Mouse (Mus musculus) forebrain, embryonic 11.5 days (tissue): ENCODE results near the gene Zfp365. TPM values are rescaled to one million over a fixed set of nuclear protein-coding genes. Genes with fewer than 3 reads are reported as not detected.

Source experiments
- ATAC-seq: fragments of 200-750 bp; cut with Nextera tagmentation; replicated peaks from 2 replicates; pipeline ENCODE4 v1.8.0; 2017; ENCODE audit warnings: moderate TSS enrichment; ENCODE audit not compliant: low FRiP score
- DNase-seq: peaks from one replicate; pipeline ENCODE4 v3.0.0-alpha.2; 2017; ENCODE audit warnings: low spot score
- H3K27ac ChIP-seq: fragments of 300-500 bp; sonication (generic); 2 replicates; pipeline ENCODE4 v1.5.1; 2014; ENCODE audit warnings: low read depth, low read length
- H3K27me3 ChIP-seq: fragments of 300-500 bp; sonication (generic); 2 replicates; pipeline ENCODE4 v1.6.1; 2014; ENCODE audit warnings: mild to moderate bottlenecking, low read length, mixed read lengths; ENCODE audit not compliant: control insufficient read depth, insufficient read depth
- H3K36me3 ChIP-seq: fragments of 300-500 bp; sonication (generic); 2 replicates; pipeline ENCODE4 v1.6.1; 2014; ENCODE audit warnings: mild to moderate bottlenecking, low read length, moderate library complexity, mixed read lengths; ENCODE audit not compliant: control insufficient read depth, insufficient read depth
- H3K4me1 ChIP-seq: fragments of 300-500 bp; sonication (generic); replicated peaks from 2 replicates; pipeline ENCODE4 v1.6.1; 2014; ENCODE audit warnings: low read length, mixed read lengths; ENCODE audit not compliant: control insufficient read depth, insufficient read depth
- H3K4me2 ChIP-seq: fragments of 300-500 bp; sonication (generic); 2 replicates; pipeline ENCODE4 v1.6.1; 2014; ENCODE audit warnings: low read depth, mild to moderate bottlenecking, low read length, moderate library complexity, mixed read lengths; ENCODE audit not compliant: severe bottlenecking
- H3K4me3 ChIP-seq: fragments of 300-500 bp; sonication (generic); 2 replicates; pipeline ENCODE4 v1.5.1; 2014; ENCODE audit warnings: low read depth, low read length
- H3K9ac ChIP-seq: fragments of 300-500 bp; sonication (generic); 2 replicates; pipeline ENCODE4 v1.6.1; 2014; ENCODE audit warnings: low read length
- H3K9me3 ChIP-seq: fragments of 300-500 bp; sonication (generic); 2 replicates; pipeline ENCODE4 v1.6.1; 2016; ENCODE audit warnings: low read length, mixed read lengths; ENCODE audit not compliant: control insufficient read depth
- WGBS: fragments of 180-500 bp; shearing (Covaris S2); extraction: QIAGEN DNeasy Blood & Tissue Kit; methylation state at CpG from one replicate; pipeline ENCODE4 v1.1.7; 2014; 5-methylcytosine and 5-hydroxymethylcytosine counted together
- polyA plus RNA-seq: library from polyadenylated mRNA; unstranded; fragments of >200 nt; fragmentation: Nextera tagmentation; extraction: Ambion mirVana; gene quantifications from 2 replicates; pipeline ENCODE4 v1.2.1, GENCODE M21; 2014

The Zfp365 gene
- polyA plus RNA-seq = 3.4 and 3.8 TPM in 2 replicates

- peak; percentile 86 for DNase-seq
- no peaks in the 10 kb centered on the region for H3K36me3 ChIP-seq
- 0 out of 2 replicates have a peak, but pooled peaks cover 3% of the 10 kb centered on the region for H3K4me1 ChIP-seq
- H3K4me2 ChIP-seq = peak within 1 kb of the TSS; percentile 95
- H3K9me3 ChIP-seq = no peaks in the 10 kb centered on the region
- no peaks in the 10 kb centered on the region; the same call in 1 of the 2 replicates for H3K27me3 ChIP-seq
- H3K9ac ChIP-seq = peak within 1 kb of the TSS; percentile 71
- under 1% methylated on average over 43 of the region's 43 CpGs for WGBS
- H3K27ac ChIP-seq = no peak within 1 kb of the TSS
- ATAC-seq = peak; percentile 91
- peak within 1 kb of the TSS; percentile 64 for H3K4me3 ChIP-seq
Observed at GRCm38 (mm10) chr10:67912337-67912776, at the start of gene Zfp365. Gene Zfp365, minus strand, starts transcription at chr10:67912662.

- Histone ChIP-seq H3K4me1 (no peaks in the 10 kb centered on the region; the same call in 1 of the 2 replicates), H3K36me3 (no peaks in the 10 kb centered on the region), H3K27me3 (no peaks in the 10 kb centered on the region), H3K9ac (no peak overlapping the region), H3K9me3 (no peaks in the 10 kb centered on the region), H3K4me2 (no peak overlapping the region), H3K4me3 (no peak overlapping the region), H3K27ac (no peak overlapping the region)
- WGBS = 88% methylated on average over 3 of the region's 3 CpGs
- DNase-seq (no peak), ATAC-seq (no peak)
Observed at GRCm38 (mm10) chr10:67959982-67960381, 47.5 kb upstream of the Zfp365 start.

- Histone ChIP-seq H3K4me1 (no peaks in the 10 kb centered on the region), H3K27me3 (no peaks in the 10 kb centered on the region), H3K9ac (no peak overlapping the region), H3K9me3 (no peaks in the 10 kb centered on the region), H3K36me3 (no peaks in the 10 kb centered on the region), H3K4me3 (no peak overlapping the region), H3K4me2 (no peak overlapping the region), H3K27ac (no peak overlapping the region)
- ATAC-seq (no peak), DNase-seq (no peak)
- WGBS = 89% methylated on average over 2 of the region's 2 CpGs
Observed at GRCm38 (mm10) chr10:67955982-67956381, 43.5 kb upstream of the Zfp365 start.

- no peak overlapping the region for H3K4me2 ChIP-seq
- H3K27ac ChIP-seq = no peak overlapping the region
- H3K4me1 ChIP-seq = no peaks in the 10 kb centered on the region
- H3K27me3 ChIP-seq = no peaks in the 10 kb centered on the region
- no peak for DNase-seq
- H3K9ac ChIP-seq = no peak overlapping the region
- ATAC-seq = no peak
- no peaks in the 10 kb centered on the region for H3K36me3 ChIP-seq
- no peaks in the 10 kb centered on the region for H3K9me3 ChIP-seq
- no peak overlapping the region for H3K4me3 ChIP-seq
- WGBS = 85% methylated on average over 4 of the region's 4 CpGs
Observed at GRCm38 (mm10) chr10:67951690-67952089, 39.2 kb upstream of the Zfp365 start.

GRCm38 (mm10) chr10:67950059-67950748 lies 37.7 kb upstream of the Zfp365 start:
- no peak overlapping the region for H3K4me3 ChIP-seq
- H3K4me1 ChIP-seq = no peaks in the 10 kb centered on the region
- WGBS = 84% methylated on average over 8 of the region's 8 CpGs
- H3K27ac ChIP-seq = no peak overlapping the region
- DNase-seq = no peak
- no peak for ATAC-seq
- H3K27me3 ChIP-seq = no peaks in the 10 kb centered on the region
- no peak overlapping the region for H3K9ac ChIP-seq
- no peak overlapping the region for H3K4me2 ChIP-seq
- no peaks in the 10 kb centered on the region for H3K36me3 ChIP-seq
- no peaks in the 10 kb centered on the region for H3K9me3 ChIP-seq

- DNase-seq (no peak), ATAC-seq (no peak)
- Histone ChIP-seq H3K4me1 (no peaks in the 10 kb centered on the region), H3K9me3 (no peaks in the 10 kb centered on the region), H3K36me3 (no peaks in the 10 kb centered on the region), H3K4me2 (no peak overlapping the region), H3K4me3 (no peak overlapping the region), H3K9ac (no peak overlapping the region), H3K27ac (no peak overlapping the region), H3K27me3 (no peaks in the 10 kb centered on the region)
- WGBS = 87% methylated on average over 4 of the region's 4 CpGs
Observed at GRCm38 (mm10) chr10:67943513-67943912, 31.1 kb upstream of the Zfp365 start.

- Histone ChIP-seq H3K4me3 (no peak overlapping the region), H3K27ac (no peak overlapping the region), H3K9ac (no peak overlapping the region), H3K4me1 (no peaks in the 10 kb centered on the region), H3K27me3 (no peaks in the 10 kb centered on the region), H3K9me3 (no peaks in the 10 kb centered on the region), H3K36me3 (no peaks in the 10 kb centered on the region), H3K4me2 (no peak overlapping the region)
- ATAC-seq = no peak
- no peak for DNase-seq
- WGBS = 75% methylated on average over 12 of the region's 12 CpGs
Observed at GRCm38 (mm10) chr10:67939546-67939945, 27.1 kb upstream of the Zfp365 start.

GRCm38 (mm10) chr10:67937775-67938174 lies 25.3 kb upstream of the Zfp365 start:
- 91% methylated on average over 5 of the region's 5 CpGs for WGBS

GRCm38 (mm10) chr10:67936944-67937343 lies 24.5 kb upstream of the Zfp365 start:
- Histone ChIP-seq H3K27ac (no peak overlapping the region), H3K27me3 (no peaks in the 10 kb centered on the region), H3K4me2 (no peak overlapping the region), H3K4me1 (no peaks in the 10 kb centered on the region), H3K9me3 (no peaks in the 10 kb centered on the region), H3K4me3 (no peak overlapping the region), H3K36me3 (no peaks in the 10 kb centered on the region), H3K9ac (no peak overlapping the region)
- DNase-seq (no peak), ATAC-seq (no peak)
- WGBS = 82% methylated on average over 4 of the region's 4 CpGs

More at GRCm38 (mm10) chr10:67937775-67938174, 25.3 kb upstream of the Zfp365 start:
- Histone ChIP-seq H3K9ac (no peak overlapping the region), H3K27me3 (no peaks in the 10 kb centered on the region), H3K27ac (no peak overlapping the region), H3K4me3 (no peak overlapping the region), H3K9me3 (no peaks in the 10 kb centered on the region), H3K4me1 (no peaks in the 10 kb centered on the region), H3K36me3 (no peaks in the 10 kb centered on the region), H3K4me2 (no peak overlapping the region)
- ATAC-seq (no peak), DNase-seq (no peak)
